23 mouse cellular contexts compared by ENCODE assay signal in the genomic region with DNA sequence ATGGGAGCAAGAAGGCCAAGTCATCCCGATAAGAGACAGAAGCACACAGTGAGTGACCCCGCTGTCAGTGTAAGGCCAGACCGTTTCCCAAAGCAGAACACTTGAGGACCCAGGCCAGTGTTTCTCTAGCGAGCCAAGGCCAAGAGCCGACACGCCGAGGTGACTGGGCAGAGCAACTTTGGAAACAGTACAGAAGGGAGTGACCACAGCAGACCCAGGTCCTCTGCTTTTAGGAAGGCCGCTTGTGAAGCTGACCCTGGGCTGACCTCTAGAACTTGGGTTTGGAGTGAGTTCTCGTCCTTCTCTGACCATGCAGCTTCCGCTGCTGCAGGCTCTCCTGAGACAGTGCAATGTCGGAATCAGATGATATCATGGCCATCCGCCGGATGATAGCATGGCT. TPM values are rescaled to one million over a fixed set of nuclear protein-coding genes. Genes with fewer than 3 reads are reported as not detected.
DNase-seq lines count a peak whose midpoint lies in the region; ATAC-seq and TF ChIP-seq lines count a peak whose summit lies in the region.
"Had no signal": no experiment of that assay in that cellular context is flagged by ENCODE, and none has a peak within 500 bp of the region (broad histone marks: within the 10 kb centered on the region; RNA-seq: fewer than 3 reads in every experiment).

No protein-coding gene starts in this region.

- H3K4me1 ChIP-seq in liver, adult 2 months (ENCODE audit: control insufficient read depth, insufficient read depth, low read length), result peaks cover 19% of the 10 kb centered on the region
- H3K4me1 ChIP-seq in liver, embryonic 12.5 days, result 0 out of 2 replicates have a peak, but pooled peaks cover 11% of the 10 kb centered on the region
- peaks cover 39% of the 10 kb centered on the region for H3K4me1 ChIP-seq in heart, embryonic 15.5 days (replicated peaks)
- H3K4me1 ChIP-seq in intestine, postnatal 0 days (replicated peaks; ENCODE audit: control insufficient read depth, insufficient read depth, low read length), result peaks cover 3% of the 10 kb centered on the region; the same call in 1 of the 2 replicates
- H3K4me1 ChIP-seq: embryonic facial prominence, embryonic 15.5 days; kidney, embryonic 15.5 days; midbrain, embryonic 15.5 days; neural tube, embryonic 12.5 days had no signal

- intact Hi-C loops in gastrocnemius, adult 2 months (cut with DNase I), result no loop called here

- no peaks in the 10 kb centered on the region for H3K9me3 ChIP-seq in liver, embryonic 12.5 days (replicated peaks)
- H3K9me3 ChIP-seq in heart, embryonic 15.5 days (replicated peaks), result no peaks in the 10 kb centered on the region
- H3K9me3 ChIP-seq in intestine, postnatal 0 days (ENCODE audit: control insufficient read depth), result no peaks in the 10 kb centered on the region
- H3K9me3 ChIP-seq: embryonic facial prominence, embryonic 15.5 days; kidney, embryonic 15.5 days; liver, embryonic 15.5 days; lung, embryonic 15.5 days; midbrain, embryonic 15.5 days; neural tube, embryonic 12.5 days had no signal

- H3K9ac ChIP-seq in liver, adult 2 months (ENCODE audit: low read depth, low read length), result no peak overlapping the region
- no peak overlapping the region for H3K9ac ChIP-seq in liver, embryonic 12.5 days
- H3K9ac ChIP-seq in heart, embryonic 15.5 days, result no peak overlapping the region
- no peak overlapping the region for H3K9ac ChIP-seq in intestine, postnatal 0 days (ENCODE audit: low read depth, low read length)
- H3K9ac ChIP-seq: embryonic facial prominence, embryonic 15.5 days; kidney, embryonic 15.5 days; liver, embryonic 15.5 days; lung, embryonic 15.5 days; midbrain, embryonic 15.5 days; neural tube, embryonic 12.5 days had no signal

- H3K27ac ChIP-seq in gastrocnemius, adult 2 months, result peak overlapping the region; percentile 46; the same call in 1 of the 2 replicates
- H3K27ac ChIP-seq in liver, adult 2 months (replicated peaks; ENCODE audit: insufficient read depth, low read depth, low read length), result no peak overlapping the region
- H3K27ac ChIP-seq in liver, embryonic 12.5 days, result no peak overlapping the region
- H3K27ac ChIP-seq in heart, embryonic 15.5 days, result peak overlapping the region; percentile 37; the same call in 1 of the 2 replicates
- peak overlapping the region; percentile 29 for H3K27ac ChIP-seq in intestine, postnatal 0 days (ENCODE audit: low read depth, low read length)
- H3K27ac ChIP-seq: kidney, embryonic 15.5 days; liver, embryonic 15.5 days; lung, embryonic 15.5 days; midbrain, embryonic 15.5 days; neural tube, embryonic 12.5 days had no signal

- no peak overlapping the region for H3K4me2 ChIP-seq in liver, embryonic 12.5 days
- H3K4me2 ChIP-seq in heart, embryonic 15.5 days, result no peak overlapping the region
- no peak overlapping the region for H3K4me2 ChIP-seq in intestine, postnatal 0 days (replicated peaks; ENCODE audit: low read depth)
- H3K4me2 ChIP-seq: embryonic facial prominence, embryonic 15.5 days; kidney, embryonic 15.5 days; liver, embryonic 15.5 days; lung, embryonic 15.5 days; midbrain, embryonic 15.5 days; neural tube, embryonic 12.5 days had no signal

- peaks cover 18% of the 10 kb centered on the region; the same call in 1 of the 2 replicates for H3K36me3 ChIP-seq in liver, adult 2 months (ENCODE audit: control insufficient read depth, insufficient read depth, low read length)
- H3K36me3 ChIP-seq in liver, embryonic 12.5 days, result peaks cover 45% of the 10 kb centered on the region
- peaks cover 28% of the 10 kb centered on the region for H3K36me3 ChIP-seq in heart, embryonic 15.5 days
- peaks cover 52% of the 10 kb centered on the region for H3K36me3 ChIP-seq in intestine, postnatal 0 days (ENCODE audit: control insufficient read depth, insufficient read depth)
- H3K36me3 ChIP-seq: midbrain, embryonic 15.5 days had no signal

- TF ChIP-seq POLR2A in liver, adult 2 months (IDR thresholded peaks at IDR 0.05; ENCODE audit: extremely low read depth, insufficient read depth, low read length), result no peak

- WGBS in liver, adult 2 months, result 62% methylated on average over 13 of the region's 13 CpGs
- 90% methylated on average over 13 of the region's 13 CpGs for WGBS in liver, embryonic 12.5 days (ENCODE audit: insufficient replicate concordance)
- 59% methylated on average over 13 of the region's 13 CpGs for WGBS in heart, embryonic 15.5 days
- 81% methylated on average over 13 of the region's 13 CpGs for WGBS in intestine, postnatal 0 days

- no peak for TF ChIP-seq CTCF in gastrocnemius, adult 2 months (IDR thresholded peaks at IDR 0.05)
- TF ChIP-seq CTCF in liver, adult 2 months (IDR thresholded peaks at IDR 0.05; ENCODE audit: low read depth, low read length), result no peak
- TF ChIP-seq CTCF in intestine, postnatal 0 days (IDR thresholded peaks at IDR 0.05; ENCODE audit: low read depth), result no peak

- H3K79me2 ChIP-seq in liver, adult 2 months (ENCODE audit: control insufficient read depth, insufficient read depth, low read length), result peaks cover 30% of the 10 kb centered on the region

- no peak for DNase-seq in gastrocnemius, adult 2 months
- no peak for DNase-seq in gastrocnemius, postnatal 4 days (ENCODE audit: low spot score in 2 of 2)
- peak; percentile 33 for DNase-seq in liver, adult 2 months (ENCODE audit: extremely low read depth, low read depth, low spot score)
- DNase-seq in layer of hippocampus, adult 9-11 months, result no peak
- DNase-seq in kidney, postnatal 4 days, result no peak
- DNase-seq: cerebellum, adult 9-10 months; gastrocnemius, postnatal 14 days; kidney, adult 11 months; kidney, postnatal 36 days; lung, postnatal 4 days; thymus, adult 18-20 months; thymus, postnatal 36 days had no signal

- ATAC-seq in liver, embryonic 12.5 days, result no peak
- no peak for ATAC-seq in heart, embryonic 15.5 days (replicated peaks; ENCODE audit: insufficient number of reproducible peaks, insufficient read depth, low FRiP score, low read depth)
- ATAC-seq in intestine, postnatal 0 days, result no peak
- ATAC-seq: forebrain, embryonic 16.5 days; hindbrain, embryonic 16.5 days; midbrain, embryonic 15.5 days had no signal

- H3K4me3 ChIP-seq in gastrocnemius, adult 2 months, result no peak overlapping the region
- no peak overlapping the region for H3K4me3 ChIP-seq in liver, adult 2 months (ENCODE audit: insufficient read depth, low read depth, low read length)
- H3K4me3 ChIP-seq in liver, embryonic 12.5 days, result no peak overlapping the region
- H3K4me3 ChIP-seq in heart, embryonic 15.5 days, result no peak overlapping the region
- H3K4me3 ChIP-seq in intestine, postnatal 0 days (ENCODE audit: low read depth, low read length), result no peak overlapping the region
- H3K4me3 ChIP-seq: embryonic facial prominence, embryonic 15.5 days; kidney, embryonic 15.5 days; liver, embryonic 15.5 days; lung, embryonic 15.5 days; midbrain, embryonic 15.5 days; neural tube, embryonic 12.5 days had no signal

- no peaks in the 10 kb centered on the region for H3K27me3 ChIP-seq in liver, adult 2 months (ENCODE audit: control insufficient read depth, insufficient read depth, low read length)
- no peaks in the 10 kb centered on the region for H3K27me3 ChIP-seq in liver, embryonic 12.5 days (replicated peaks)
- H3K27me3 ChIP-seq in heart, embryonic 15.5 days, result no peaks in the 10 kb centered on the region
- no peaks in the 10 kb centered on the region for H3K27me3 ChIP-seq in intestine, postnatal 0 days (replicated peaks; ENCODE audit: control insufficient read depth, insufficient read depth, low read length)
- H3K27me3 ChIP-seq: embryonic facial prominence, embryonic 15.5 days; kidney, embryonic 15.5 days; liver, embryonic 15.5 days; lung, embryonic 15.5 days; midbrain, embryonic 15.5 days; neural tube, embryonic 12.5 days had no signal

RNA-seq across cellular contexts. Expression of a gene that starts 20.9 kb away (rescaled TPM):
- total RNA-seq in gastrocnemius, adult 2 months (2021), result 100 to 1,000 TPM; 138 to 218 TPM
- 100 to 1,000 TPM; 247 to 255 TPM for total RNA-seq in gastrocnemius, postnatal 4 days (2021)
- total RNA-seq in liver, adult 2 months (2014; rRNA removed), result 282 and 302 TPM in 2 replicates
- 366 and 410 TPM in 2 replicates for polyA plus RNA-seq in liver, adult 2 months (2012; rRNA removed)
- 72.7 and 74.3 TPM in 2 replicates for polyA plus RNA-seq in liver, embryonic 12.5 days (2016; fragmentation: Nextera tagmentation; extraction: Ambion mirVana)
- polyA plus RNA-seq in heart, embryonic 15.5 days (2015; fragmentation: Nextera tagmentation; extraction: Ambion mirVana), result 155 and 189 TPM in 2 replicates
- 581 and 642 TPM in 2 replicates for polyA plus RNA-seq in intestine, postnatal 0 days (2015; fragmentation: Nextera tagmentation; extraction: Ambion mirVana)

RNA-seq across cellular contexts. Expression of a gene that starts 52.0 kb away (rescaled TPM):
- 10 to 100 TPM; 11.3 to 18.8 TPM for total RNA-seq in gastrocnemius, adult 2 months (2021)
- 1 to 10 TPM; 3.0 to 3.8 TPM for total RNA-seq in gastrocnemius, postnatal 4 days (2021)
- total RNA-seq in liver, adult 2 months (2014; rRNA removed), result 6.0 and 17.4 TPM in 2 replicates
- 10.4 and 21.0 TPM in 2 replicates for polyA plus RNA-seq in liver, adult 2 months (2012; rRNA removed)
- polyA plus RNA-seq in liver, embryonic 12.5 days (2016; fragmentation: Nextera tagmentation; extraction: Ambion mirVana), result 0.29 and 0.67 TPM in 2 replicates
- 9.4 and 11.9 TPM in 2 replicates for polyA plus RNA-seq in heart, embryonic 15.5 days (2015; fragmentation: Nextera tagmentation; extraction: Ambion mirVana)
- 17.1 and 24.2 TPM in 2 replicates for polyA plus RNA-seq in intestine, postnatal 0 days (2015; fragmentation: Nextera tagmentation; extraction: Ambion mirVana)

Comparison
In these comparisons a context has a peak if more than half of its experiments do, and no peak if none do; other contexts are left out.
1. H3K27ac ChIP-seq: peak in gastrocnemius, adult 2 months (single experiment), heart, embryonic 15.5 days (single experiment) and intestine, postnatal 0 days (single experiment); none in liver, adult 2 months (single experiment) and liver, embryonic 12.5 days (single experiment).